Mouse (Mus musculus) lung, embryonic 14.5 days (tissue): ENCODE results near the gene Rps6kc1. TPM values are rescaled to one million over a fixed set of nuclear protein-coding genes. Genes with fewer than 3 reads are reported as not detected.

Experiments
- ATAC-seq: fragments of 200-750 bp; cut with Nextera tagmentation; 2 replicates; pipeline ENCODE4 v1.8.0; 2017; ENCODE audit warnings: mild to moderate bottlenecking, moderate TSS enrichment, moderate library complexity; ENCODE audit not compliant: insufficient read depth
- DNase-seq: peaks from one replicate; pipeline ENCODE4 v3.0.0-alpha.2; 2015
- H3K27ac ChIP-seq: fragments of 300-500 bp; sonication (generic); 2 replicates; pipeline ENCODE4 v1.5.1; 2014; ENCODE audit warnings: low read depth, mild to moderate bottlenecking, moderate library complexity
- H3K27me3 ChIP-seq: fragments of 300-500 bp; sonication (generic); 2 replicates; pipeline ENCODE4 v1.6.1; 2014; ENCODE audit warnings: low read length, control low read depth; ENCODE audit not compliant: insufficient read depth
- H3K36me3 ChIP-seq: fragments of 300-500 bp; sonication (generic); 2 replicates; pipeline ENCODE4 v1.6.1; 2014; ENCODE audit warnings: control low read depth; ENCODE audit not compliant: insufficient read depth
- H3K4me1 ChIP-seq: fragments of 300-500 bp; sonication (generic); 2 replicates; pipeline ENCODE4 v1.6.1; 2014; ENCODE audit warnings: antibody characterized with exemption, control low read depth; ENCODE audit not compliant: insufficient read depth
- H3K4me2 ChIP-seq: fragments of 300-500 bp; sonication (generic); 2 replicates; pipeline ENCODE4 v1.6.1; 2014; ENCODE audit warnings: mild to moderate bottlenecking
- H3K4me3 ChIP-seq: fragments of 300-500 bp; sonication (generic); 2 replicates; pipeline ENCODE4 v1.5.1; 2014; ENCODE audit warnings: low read depth, low read length
- H3K9ac ChIP-seq: fragments of 300-500 bp; sonication (generic); 2 replicates; pipeline ENCODE4 v1.6.1; 2014
- H3K9me3 ChIP-seq: fragments of 300-500 bp; sonication (generic); 2 replicates; pipeline ENCODE4 v1.6.1; 2016; ENCODE audit warnings: low read depth, low read length, control low read depth
- CTCF ChIP-seq: IDR thresholded peaks from 2 replicates; pipeline ENCODE4 v1.5.1; 2016; ENCODE audit warnings: antibody characterized with exemption, low read depth
- WGBS: fragments of 180-500 bp; shearing (Covaris S2); extraction: QIAGEN DNeasy Blood & Tissue Kit; methylation state at CpG from one replicate; pipeline ENCODE4 v1.1.7; 2014; 5-methylcytosine and 5-hydroxymethylcytosine counted together
- polyA plus RNA-seq: library from polyadenylated mRNA; unstranded; fragments of >200 nt; fragmentation: Nextera tagmentation; extraction: Ambion mirVana; gene quantifications from 2 replicates; pipeline ENCODE4 v1.2.1, GENCODE M21; 2014

Rps6kc1 gene
- polyA plus RNA-seq, 1 experiment from 2014 or later, result 14.9 TPM

GRCm38 (mm10) chr1:190653989-190654693 lies 257.4 kb downstream of the Rps6kc1 start:
- DNase-seq (no peak), ATAC-seq (no peak)
- Histone ChIP-seq H3K4me1 (no peaks in the 10 kb centered on the region), H3K9me3 (no peaks in the 10 kb centered on the region), H3K4me2 (no peak overlapping the region), H3K27me3 (no peaks in the 10 kb centered on the region), H3K27ac (no peak overlapping the region), H3K9ac (no peak overlapping the region), H3K4me3 (no peak overlapping the region), H3K36me3 (no peaks in the 10 kb centered on the region)
- 90% methylated on average over 20 of the region's 20 CpGs for WGBS
- no peak for TF ChIP-seq CTCF

GRCm38 (mm10) chr1:190653081-190653480 lies 258.5 kb downstream of the Rps6kc1 start:
- no peak for TF ChIP-seq CTCF
- DNase-seq (no peak), ATAC-seq (no peak)
- H3K4me1 ChIP-seq, result no peaks in the 10 kb centered on the region
- H3K4me3 ChIP-seq, result no peak overlapping the region
- no peak overlapping the region for H3K4me2 ChIP-seq
- no peaks in the 10 kb centered on the region for H3K36me3 ChIP-seq
- WGBS, result 71% methylated on average over 6 of the region's 6 CpGs
- no peaks in the 10 kb centered on the region for H3K27me3 ChIP-seq
- no peak overlapping the region for H3K27ac ChIP-seq
- no peaks in the 10 kb centered on the region for H3K9me3 ChIP-seq
- no peak overlapping the region for H3K9ac ChIP-seq

Other genes starting within 250 kb of the Rps6kc1 start
- 45.3 and 47.6 TPM in 2 replicates for gene Angel2, start 13.3 kb upstream of the Rps6kc1 start, polyA plus RNA-seq
- 38.1 and 40.6 TPM in 2 replicates for gene Vash2, start 67.5 kb upstream of the Rps6kc1 start, polyA plus RNA-seq
- 8.4 and 9.9 TPM in 2 replicates for gene Flvcr1, start 114.4 kb upstream of the Rps6kc1 start, polyA plus RNA-seq
- not detected in 2 replicates for gene Spata45, start 124.9 kb upstream of the Rps6kc1 start, polyA plus RNA-seq
- 12.7 and 15.2 TPM in 2 replicates for gene Tatdn3, start 151.2 kb upstream of the Rps6kc1 start, polyA plus RNA-seq
- gene Nsl1, start 151.2 kb upstream of the Rps6kc1 start, polyA plus RNA-seq, result 30.1 and 30.5 TPM in 2 replicates
- 14.2 and 15.0 TPM in 2 replicates for gene Batf3, start 186.1 kb upstream of the Rps6kc1 start, polyA plus RNA-seq